Mouse (Mus musculus): Measurements from ENCODE around the gene Elfn1.
A peak's percentile ranks its signal among the peaks of the same experiment; 100 is the strongest.

The Elfn1 gene

GRCm38 (mm10) chr5:140022861-140023260, 115.1 kb downstream of the Elfn1 start:
- DNase-seq (ENCODE audit: low read depth, low spot score): no peak

GRCm38 (mm10) chr5:140023941-140024500, 116.3 kb downstream of the Elfn1 start:
- peak; percentile 51 for DNase-seq (ENCODE audit: low read depth, low spot score)
